Mouse (Mus musculus) spleen, postnatal 10 days (tissue): ENCODE measurements around the gene Srek1ip1.

Experiments used
- DNase-seq, 2 experiments: peaks; one replicate each; pipeline ENCODE4 v3.0.0; 2021 to 2022; ENCODE audit warnings: low spot score in 2 of 2

Srek1ip1 gene

DNA sequence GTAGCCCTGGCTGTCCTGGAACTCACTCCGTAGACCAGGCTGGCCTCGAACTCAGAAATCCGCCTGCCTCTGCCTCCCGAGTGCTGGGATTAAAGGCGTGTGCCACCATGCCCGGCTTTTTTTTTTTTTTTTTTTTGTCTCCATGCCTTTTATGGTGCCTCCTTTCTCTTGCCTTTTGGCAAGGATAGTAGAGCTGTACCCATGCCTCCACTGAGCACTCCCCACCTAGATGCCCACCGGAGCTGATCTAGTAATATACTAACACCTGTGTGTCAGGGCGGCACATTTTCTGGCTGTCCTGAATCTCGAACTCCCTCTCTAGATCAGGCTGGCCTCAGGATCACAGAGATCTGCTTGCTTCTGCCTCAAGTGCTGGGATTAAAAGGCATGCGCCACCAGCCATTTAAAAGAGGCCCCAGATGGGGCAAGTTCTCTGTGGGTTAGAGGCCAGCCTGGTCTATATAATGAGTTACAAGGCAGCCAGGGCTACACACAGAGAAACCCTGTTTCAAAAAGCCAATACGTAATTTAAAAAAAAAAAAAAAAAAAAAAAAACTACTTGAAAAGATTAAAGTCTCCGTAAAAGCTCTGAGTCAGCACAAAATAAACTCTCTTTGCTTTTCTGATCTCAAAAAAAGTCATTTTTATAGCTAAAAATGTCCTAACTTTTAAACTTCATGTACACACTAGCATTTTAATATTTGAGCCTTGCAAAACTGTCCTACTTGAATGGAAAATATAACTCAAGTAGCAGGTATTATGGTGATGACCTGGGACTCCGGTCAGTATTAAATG is 51.2 kb downstream of the Srek1ip1 start:
- no peak for DNase-seq

DNA sequence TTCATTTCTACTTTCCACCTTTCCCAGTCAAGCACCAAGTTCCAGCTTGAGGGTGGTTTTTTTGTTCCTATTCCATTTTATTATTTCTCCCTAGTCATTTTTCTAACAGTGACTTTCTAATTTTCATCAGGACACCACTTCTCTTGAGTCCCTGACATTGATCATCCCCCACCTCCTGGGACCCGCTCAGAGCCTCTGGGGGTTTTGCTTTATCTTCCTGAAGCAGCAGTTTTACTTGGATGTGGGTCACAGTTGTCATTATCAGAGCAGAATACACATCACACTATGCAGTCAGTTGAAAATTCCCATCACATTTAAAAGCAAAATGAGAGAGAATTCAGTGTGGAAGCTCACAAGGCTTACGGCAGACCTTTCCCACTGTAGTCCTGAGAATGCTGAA is 61.4 kb downstream of the Srek1ip1 start:
- DNase-seq: no peak

DNA sequence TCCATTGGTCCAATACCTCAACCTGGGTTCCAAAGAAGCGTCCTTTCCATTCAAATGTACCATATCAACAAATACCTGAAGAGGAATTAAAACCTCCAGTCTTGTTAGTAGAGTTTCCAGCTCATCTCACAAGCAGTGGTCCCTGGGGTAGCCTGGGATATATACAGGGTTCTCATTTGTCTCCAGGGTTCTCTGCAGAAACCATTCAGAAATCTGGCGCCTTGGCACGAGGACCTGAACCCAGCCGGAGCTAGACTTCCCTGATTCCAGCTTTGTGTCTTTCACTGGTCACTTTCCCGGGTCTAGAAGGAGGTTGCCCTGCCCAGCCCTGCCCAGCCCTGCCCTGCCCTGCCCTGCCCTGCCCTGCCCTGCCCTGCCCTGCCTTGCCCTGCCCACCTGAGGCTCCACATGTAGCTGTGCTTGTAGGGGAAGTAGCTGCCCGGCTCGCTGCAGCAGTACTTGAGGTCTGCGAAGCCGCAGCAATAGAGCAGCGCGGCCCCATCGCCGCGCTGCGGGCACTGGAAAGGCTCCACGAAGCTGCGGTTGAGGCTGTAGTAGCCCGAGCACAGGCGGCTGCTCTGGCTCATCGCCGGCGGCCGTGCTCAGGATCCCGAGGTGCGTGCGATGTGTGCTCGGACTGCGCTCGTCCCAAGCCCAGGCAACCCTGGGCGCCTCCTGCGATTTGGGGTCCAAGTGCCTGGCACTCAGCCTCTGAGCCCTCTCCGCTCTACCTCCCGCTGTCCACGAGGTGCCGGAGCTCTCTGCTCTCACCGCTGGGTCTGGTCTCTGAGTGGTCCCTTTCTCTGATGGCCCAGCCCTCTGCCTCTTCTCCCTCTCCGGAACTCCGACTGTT is 71.1 kb downstream of the Srek1ip1 start, which contains the start of gene Shisal2b:
TSS of gene Shisal2b (minus strand) at position 767 of the 853 bp plus-strand sequence.
- peak; percentile 7 to 32 for DNase-seq

DNA sequence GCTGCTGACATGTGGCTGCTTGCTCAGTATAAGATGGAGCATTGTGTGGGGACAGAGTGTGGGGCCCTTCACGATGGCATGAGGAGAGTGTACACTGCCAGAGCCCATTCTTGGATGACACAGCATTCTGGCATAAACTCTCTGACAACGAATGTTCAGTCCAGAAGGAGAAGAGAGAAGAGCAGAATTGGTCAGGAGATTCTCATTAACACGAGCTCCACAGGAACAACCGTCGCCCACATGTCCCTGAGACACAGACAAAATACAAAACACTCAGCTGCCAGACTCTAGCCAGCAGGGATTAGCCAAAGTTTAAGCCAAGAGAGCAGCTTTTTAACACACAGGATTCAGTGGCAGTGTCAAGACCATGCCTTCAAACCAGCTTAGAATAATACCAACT is 74.4 kb downstream of the Srek1ip1 start:
- no peak for DNase-seq

DNA sequence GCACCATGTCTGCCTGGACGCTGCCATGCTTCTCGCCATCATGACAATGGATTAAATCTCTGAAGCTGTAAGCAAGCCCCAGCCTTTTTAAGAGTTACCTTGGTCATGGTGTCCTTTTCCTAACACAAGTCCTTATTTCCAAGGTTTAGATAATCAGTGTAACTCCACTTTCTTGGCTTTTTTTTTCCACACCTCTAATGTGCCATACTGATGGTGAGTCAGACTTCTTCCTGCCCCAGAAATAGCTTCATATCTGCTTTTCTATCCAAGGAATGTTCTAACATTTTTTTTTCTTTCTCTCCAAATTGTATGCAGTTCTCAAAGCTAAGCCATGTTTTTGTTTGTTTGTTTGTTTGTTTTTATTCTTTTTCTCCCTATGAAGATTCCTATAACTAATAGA is 77.6 kb downstream of the Srek1ip1 start:
- no peak for DNase-seq

DNA sequence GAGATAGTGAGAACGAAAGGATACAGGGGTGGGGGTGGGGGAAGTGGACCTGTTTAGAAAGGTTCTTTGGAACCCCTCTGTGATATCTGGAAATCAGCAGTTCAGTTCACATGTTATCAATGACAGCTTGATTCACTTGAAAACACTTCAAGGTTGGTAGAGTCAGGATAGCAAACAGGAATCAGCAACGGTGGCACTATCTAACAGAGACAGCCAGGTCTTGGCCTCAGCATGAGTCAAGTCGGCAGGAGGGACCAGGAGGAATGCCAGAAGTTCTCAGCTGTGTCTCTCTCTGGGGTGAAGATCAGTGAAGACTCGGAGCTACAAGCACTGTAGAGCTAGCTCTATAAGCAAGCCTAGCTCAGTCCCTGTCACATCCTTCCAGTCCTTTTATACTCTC is 86.2 kb downstream of the Srek1ip1 start:
- DNase-seq: no peak

DNA sequence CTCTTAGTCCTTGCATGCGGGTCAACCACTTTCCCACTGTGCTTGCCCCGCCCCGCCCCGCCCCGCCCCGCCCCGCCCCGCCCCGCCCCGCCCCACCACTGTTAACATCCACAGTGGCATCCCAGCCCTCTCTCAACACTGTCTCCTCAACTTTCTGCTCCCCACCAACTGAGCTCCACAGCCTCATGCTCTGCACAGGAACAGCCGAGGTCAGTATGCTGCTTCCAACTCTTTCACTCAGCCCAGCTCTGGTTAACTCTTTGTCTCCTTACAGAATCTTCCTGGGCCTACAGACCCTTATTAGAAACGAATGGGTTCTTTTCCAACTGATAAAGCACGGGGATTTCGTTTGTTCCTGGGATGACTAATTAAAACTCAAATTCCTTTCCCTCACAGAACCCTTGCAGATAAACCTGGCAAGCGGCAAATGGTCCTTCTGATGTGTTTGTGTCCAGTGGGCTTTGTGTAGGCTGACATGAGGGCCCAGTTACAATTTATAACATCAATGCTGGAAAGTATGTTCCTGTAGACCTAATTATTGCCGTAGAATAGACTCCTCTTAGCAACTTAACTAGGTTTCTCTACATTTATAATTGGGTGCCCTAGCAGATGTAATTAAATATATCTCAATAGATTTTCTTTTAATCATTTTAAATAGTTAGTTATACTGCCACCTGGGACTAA is 91.4 kb downstream of the Srek1ip1 start:
- DNase-seq: no peak

DNA sequence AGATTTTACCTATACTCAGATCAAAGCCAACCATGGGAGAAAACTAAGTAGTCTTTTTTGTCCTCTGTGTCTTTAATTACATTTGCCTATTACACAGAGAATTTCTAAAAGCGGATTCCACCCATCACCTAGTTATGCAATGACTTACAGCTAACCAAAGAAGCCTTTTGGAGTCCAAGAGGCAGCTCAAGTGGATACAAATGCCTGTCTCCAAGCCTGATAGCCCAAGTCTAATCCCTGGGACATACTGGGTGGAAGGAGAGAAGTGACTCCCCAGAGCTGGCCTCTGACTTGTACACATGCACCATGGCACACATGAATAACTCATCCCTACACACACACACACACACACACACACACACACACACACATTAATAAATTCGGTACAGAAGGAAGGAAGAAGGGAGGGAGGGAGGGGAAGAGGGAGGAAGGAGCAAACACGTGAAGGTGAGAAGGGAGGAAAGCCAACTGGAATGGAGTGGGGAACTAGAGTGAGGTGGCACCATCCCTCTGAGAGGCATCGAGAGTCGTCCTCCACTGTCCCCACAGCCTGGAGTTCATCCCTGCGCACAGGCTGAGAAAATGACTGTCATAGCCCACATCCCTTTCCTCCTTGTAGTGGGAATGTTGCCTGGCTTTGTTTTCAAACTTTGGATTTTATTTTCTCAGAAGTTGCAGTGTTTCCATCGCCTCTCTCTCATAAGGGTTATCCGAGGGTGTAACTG is 94.2 kb downstream of the Srek1ip1 start:
- DNase-seq: no peak
